Mouse (Mus musculus) megakaryocyte-erythroid progenitor cell, adult 5-6 weeks (primary cell): Measurements from ENCODE around the gene Cetn3. TPM values are rescaled to one million over a fixed set of nuclear protein-coding genes. Genes with fewer than 3 reads are reported as not detected.

Source experiments
- ATAC-seq: replicated peaks from 2 replicates; pipeline ENCODE4 v1.8.0; 2016; ENCODE audit warnings: mild to moderate bottlenecking, inconsistent platforms; ENCODE audit not compliant: severe bottlenecking, poor library complexity, low FRiP score, low TSS enrichment
- total RNA-seq, 2 experiments: library from RNA; stranded (forward) in 1 of 2; stranded (reverse) in 1 of 2; fragments of 200-1000, 215-1000 nt in 1 of 2; fragments of >200 nt in 1 of 2; fragmentation: Nextera tagmentation in 1 of 2; gene quantifications; 2 replicates each; pipeline ENCODE4 v1.2.3; 2014 to 2017

Gene Cetn3
- total RNA-seq, 2 experiments from 2014 or later, result 207 to 401 TPM

DNA sequence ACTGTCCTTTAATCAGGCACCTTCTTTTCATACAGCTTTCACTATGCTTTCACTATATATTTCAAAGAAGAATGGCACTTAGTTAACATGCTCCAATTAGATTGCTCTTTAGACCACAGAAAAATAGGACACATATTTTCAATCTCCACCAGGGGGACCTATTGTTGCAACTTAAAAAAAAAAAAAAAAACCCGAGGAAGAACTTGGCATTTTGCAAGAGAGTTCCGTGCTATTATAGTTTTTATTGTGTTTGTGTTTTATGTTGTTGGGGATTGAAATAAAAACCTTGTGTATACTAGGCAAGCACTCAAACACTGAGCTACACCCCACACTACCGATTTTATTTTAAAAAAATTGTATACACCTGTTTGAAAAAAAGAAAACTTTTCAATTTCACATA lies 18.2 kb downstream of the Cetn3 start:
- peak; percentile 79 for ATAC-seq

DNA sequence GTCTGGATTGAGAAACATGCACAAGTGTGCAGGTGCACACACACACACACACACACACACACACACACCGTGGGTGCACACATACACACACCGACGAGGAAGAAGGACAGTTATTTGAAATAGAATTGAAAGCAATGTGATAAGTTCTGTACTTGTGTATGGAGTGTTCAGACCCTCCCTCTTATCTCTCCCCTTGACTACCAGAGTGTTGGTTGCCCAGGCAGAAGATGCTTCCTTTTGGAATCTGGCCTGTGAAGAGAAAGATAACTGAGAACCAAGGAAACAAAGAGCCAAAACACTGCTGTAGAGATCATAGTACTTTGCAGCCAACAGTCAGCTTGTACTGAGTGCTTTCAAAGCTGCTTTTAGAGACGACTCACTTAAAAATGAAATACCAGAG lies 20.8 kb downstream of the Cetn3 start:
- ATAC-seq, result peak; percentile 50

DNA sequence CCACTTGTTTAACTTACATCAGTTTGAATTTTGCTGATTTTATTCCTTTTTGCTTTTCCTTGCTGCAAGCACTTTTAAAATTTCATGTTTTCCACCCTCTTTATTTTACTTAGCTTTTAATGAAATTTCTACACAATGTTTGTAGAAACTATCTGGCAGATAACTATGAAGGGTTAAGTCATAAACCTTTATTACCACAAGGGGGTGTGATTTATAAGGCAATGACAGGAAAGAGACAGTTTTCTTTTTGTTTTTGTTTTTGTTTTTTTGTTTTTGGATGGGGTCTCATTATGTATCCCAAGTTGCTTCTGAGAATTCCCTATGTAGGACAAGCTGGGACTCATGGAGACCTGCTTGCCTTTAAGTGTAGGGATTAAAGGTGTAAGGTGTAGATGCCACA lies 39.9 kb downstream of the Cetn3 start:
- ATAC-seq, result no peak

DNA sequence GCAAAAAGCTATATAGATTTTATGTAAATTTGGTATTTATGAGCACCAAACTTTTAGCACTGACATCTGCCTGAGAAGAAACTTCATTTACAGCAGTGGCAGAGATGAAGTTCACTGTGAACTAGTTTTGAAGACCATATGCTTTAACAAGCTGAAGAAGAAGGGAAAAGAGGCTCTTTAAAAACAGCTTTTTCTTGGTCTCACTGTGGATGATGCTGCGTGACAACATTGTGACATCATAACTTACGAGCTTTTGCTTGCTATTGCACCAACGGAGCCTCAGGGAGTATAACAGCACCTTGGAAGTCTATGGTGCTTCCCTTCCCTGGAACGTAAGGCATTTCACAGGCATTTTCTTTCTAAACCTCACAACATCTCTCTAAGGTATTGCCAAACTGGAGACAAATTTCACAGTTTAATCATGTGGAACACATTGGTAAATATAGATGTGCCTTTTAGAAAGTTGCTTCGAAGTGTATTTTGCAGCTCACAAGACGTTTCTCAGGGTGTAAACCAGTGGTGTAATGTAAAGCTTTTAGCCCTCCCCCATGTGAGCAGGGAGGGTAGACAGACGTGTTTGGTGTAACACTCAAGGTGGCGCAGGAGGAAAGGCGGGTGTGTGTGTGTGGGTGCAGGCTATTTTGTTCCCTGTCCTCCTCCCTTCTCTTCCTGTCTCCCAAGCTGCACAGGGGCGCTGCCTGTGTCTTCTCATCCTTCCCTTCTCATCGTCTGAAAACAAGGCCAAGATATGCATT lies 41.9 kb downstream of the Cetn3 start:
- no peak for ATAC-seq

DNA sequence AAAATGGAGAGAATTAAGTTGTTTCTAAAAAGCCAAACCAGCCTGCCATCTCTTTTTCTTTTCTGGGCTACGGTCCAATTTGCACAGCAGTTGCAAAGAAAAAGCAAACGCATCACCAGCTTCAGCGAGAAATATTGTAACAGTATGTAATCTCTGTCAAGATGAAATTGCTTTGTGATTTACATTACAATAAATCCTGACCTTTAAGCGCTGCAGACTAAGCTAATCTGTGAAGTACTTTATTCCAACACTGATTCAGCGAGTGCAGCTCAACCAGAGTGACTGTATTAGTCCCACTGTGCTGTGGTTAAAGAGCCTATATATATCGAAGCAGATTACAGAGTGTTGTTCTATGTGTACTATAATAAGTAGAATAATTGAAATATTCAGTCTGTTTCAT lies 45.6 kb downstream of the Cetn3 start:
- ATAC-seq, result no peak

DNA sequence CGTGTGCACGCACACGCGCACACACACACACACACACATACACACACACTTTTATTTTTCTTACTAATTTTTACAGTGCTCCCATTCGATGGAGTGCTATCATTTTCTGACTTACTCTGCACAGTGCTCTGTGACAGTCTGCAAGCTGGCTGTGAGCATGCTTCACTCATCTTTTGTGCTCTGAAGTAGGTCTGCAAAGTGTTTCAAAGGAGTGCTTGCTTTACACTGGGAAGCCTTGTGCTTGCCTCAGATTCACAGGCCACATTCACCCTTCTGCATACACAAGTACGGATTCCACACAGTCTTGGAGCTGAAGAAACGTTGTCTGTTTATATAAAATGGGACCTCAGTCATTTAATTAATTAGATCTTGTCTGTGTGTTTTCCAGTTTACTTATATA lies 49.0 kb downstream of the Cetn3 start:
- no peak for ATAC-seq

DNA sequence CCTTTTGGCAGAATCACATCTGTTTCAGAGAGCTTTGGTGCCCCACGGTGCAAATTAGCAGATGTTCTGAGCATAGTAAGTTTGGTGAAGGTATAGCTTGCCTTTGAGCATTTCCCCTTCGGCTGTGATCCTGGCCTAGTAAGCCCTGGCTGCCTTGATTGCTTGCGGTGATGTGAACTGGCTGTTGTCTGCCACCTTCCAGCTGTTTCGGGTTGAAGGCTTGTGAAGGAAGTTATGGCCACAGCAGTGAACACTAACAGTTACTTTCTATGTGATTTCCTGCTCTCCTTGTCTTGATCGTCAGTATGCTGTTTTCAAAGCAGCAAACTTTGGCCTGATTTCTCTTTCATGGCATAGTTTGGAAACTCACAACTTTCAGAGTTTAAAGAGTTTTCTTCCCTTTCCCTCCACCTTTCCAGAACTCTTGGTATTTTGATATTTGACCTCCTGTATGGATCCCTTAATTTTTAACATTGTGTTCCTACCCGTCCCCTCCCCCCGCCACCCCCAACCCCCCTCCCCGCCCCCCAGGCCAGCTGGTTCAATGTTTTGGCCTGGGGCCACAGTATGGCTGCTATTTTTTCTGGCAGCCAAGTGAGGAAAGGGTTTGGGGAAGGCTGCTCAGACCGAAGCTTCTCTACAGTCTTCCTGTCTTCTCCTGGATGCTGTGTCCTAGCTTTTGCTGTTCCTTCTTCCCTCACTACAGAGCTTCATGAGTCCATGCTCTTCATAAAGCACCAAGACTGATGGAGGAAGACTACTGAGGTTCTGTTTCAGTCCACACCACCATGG lies 53.7 kb downstream of the Cetn3 start:
- ATAC-seq, result no peak

DNA sequence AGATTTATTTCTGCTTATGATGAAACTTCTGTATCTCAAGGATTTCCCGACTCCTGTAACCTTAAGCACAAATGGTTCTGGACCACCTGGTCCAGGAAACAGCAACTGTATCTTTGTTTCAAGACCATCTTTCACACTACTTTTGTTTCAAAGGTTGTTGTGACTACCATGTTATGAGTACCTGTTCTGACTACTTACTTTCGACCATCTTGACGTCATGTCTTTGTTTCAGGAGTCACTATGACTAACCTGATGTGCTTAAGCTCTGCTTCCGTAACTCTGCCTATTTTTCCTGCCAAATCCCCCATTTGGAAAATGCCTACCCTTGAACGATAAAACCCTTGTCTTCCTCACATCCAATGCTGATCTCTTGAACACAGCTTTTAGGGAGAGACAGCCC lies 55.1 kb downstream of the Cetn3 start:
- no peak for ATAC-seq

DNA sequence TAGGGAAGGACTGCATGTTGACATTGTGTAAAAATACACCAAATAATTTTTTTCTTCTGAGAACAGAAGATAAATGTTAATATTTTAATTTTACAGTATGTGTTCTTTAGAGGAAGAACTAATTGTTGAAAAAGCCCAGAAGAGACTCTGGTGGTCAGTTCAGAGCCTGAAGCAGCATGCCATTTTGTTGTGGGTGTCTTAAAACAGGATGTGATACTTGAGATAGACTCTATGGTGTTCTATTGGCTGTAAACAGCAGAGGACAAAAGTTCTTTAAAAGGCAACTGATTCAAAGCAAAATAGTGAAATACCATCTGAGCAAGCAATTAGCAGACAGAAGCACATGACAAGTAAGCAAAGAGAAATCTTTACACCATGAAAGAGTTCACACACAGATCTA lies 56.1 kb downstream of the Cetn3 start:
- no peak for ATAC-seq

DNA sequence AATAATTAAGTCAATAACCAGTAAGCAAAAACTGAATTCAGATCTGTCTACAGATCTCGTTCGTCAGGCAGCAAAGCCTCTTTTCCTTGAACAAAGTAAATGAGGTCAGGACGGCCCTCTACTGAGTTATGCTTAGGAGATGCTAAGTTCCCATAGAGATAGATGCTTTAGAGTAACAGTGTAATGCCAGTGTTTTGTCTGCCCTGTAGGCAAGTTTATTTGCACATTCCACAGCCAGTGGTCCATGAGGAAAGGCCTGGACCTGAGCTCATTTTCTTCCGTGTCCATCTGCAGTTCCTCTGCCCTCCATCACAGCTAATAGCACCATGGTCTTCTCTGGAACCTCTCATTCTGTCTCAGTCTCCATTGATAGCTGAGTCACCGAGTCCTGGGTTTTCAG lies 57.4 kb downstream of the Cetn3 start:
- ATAC-seq, result no peak

DNA sequence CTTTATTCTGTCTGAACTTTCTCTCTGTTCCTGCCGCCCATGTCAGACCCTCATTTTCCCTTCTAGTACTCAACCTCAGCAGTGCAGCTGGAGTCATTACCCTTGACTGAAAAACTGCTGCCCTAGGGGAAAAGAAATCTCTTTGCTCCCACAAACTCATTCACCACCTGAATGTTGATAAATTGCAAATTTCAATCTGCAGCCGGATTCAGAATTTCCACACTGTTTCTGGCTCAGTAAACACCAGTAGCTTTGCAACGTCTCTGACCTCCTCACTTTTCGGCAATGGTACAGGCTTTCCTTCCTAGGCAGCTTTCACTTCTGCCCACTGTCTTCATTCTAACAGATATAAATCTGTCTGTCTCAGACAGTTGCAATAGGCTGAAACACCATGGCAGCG lies 57.8 kb downstream of the Cetn3 start:
- no peak for ATAC-seq

DNA sequence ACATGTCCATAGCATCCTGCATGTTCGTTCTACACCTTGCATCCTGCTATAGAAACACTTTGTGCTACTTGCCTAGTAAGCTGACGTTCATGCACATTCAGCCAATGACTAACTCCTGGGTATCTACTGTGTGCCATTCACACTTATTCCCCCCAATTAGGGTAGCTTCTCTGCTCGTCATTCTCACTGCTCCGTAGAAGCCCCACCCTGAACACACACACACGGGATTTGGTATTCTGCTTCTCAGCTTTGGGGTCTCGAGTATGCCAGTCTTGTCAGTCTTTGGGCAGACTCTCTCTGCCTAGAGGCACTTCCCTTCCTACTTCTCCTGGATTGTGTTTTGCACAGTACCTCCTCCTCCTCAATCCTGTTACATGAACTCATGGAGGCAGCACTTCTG lies 59.4 kb downstream of the Cetn3 start:
- ATAC-seq, result no peak

Other genes with a start within 250 kb of the Cetn3 start
- gene Adgrv1, start 149.9 kb upstream of the Cetn3 start, total RNA-seq (2014; fragmentation: Nextera tagmentation), result not detected in 2 replicates
- gene Adgrv1, start 149.9 kb upstream of the Cetn3 start, total RNA-seq (2017), result not detected in 2 replicates
- gene Lysmd3, start 125.4 kb upstream of the Cetn3 start, total RNA-seq (2014; fragmentation: Nextera tagmentation), result 13.7 and 21.5 TPM in 2 replicates
- gene Lysmd3, start 125.4 kb upstream of the Cetn3 start, total RNA-seq (2017), result 29.1 and 31.8 TPM in 2 replicates
- 28.5 and 38.2 TPM in 2 replicates for gene Polr3g, start 72.1 kb upstream of the Cetn3 start, total RNA-seq (2014; fragmentation: Nextera tagmentation)
- gene Polr3g, start 72.1 kb upstream of the Cetn3 start, total RNA-seq (2017), result 31.6 and 39.2 TPM in 2 replicates
- gene Mblac2, start 71.7 kb upstream of the Cetn3 start, total RNA-seq (2014; fragmentation: Nextera tagmentation), result 3.4 and 9.1 TPM in 2 replicates
- gene Mblac2, start 71.7 kb upstream of the Cetn3 start, total RNA-seq (2017), result 2.4 and 4.3 TPM in 2 replicates